Mouse (Mus musculus) A20 (cell line): ENCODE data around the gene Art5.

Source experiments
- DNase-seq: peaks from one replicate; pipeline ENCODE4 v3.0.0-alpha.2; 2011; ENCODE audit warnings: low read depth, low spot score

Gene Art5

GRCm38 (mm10) chr7:102109171-102109570 is at the start of gene Art5:
Gene Art5 (minus strand): TSS chr7:102109489.
- no peak for DNase-seq

GRCm38 (mm10) chr7:102153691-102154090 is 44.4 kb upstream of the Art5 start:
- DNase-seq: no peak

DNA sequence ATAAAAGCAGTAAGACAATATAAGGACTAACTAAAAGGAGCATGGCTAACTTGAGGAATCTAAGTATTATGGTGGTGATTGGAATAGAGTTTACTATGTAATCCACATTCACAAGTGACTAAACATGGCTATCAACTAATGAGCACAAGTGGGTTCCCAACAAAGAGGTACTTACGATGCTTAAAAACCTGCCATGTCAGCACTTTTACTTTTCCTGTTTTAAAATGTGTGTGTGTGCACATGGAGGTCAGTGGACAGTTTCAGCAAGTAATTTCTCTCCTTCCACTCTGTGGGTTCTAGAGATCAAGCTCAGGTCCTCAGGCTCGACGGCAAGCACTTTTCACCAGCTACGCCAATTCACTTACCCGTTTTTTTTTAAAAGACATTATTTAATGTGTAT is 28.6 kb upstream of the Art5 start:
- no peak for DNase-seq

DNA sequence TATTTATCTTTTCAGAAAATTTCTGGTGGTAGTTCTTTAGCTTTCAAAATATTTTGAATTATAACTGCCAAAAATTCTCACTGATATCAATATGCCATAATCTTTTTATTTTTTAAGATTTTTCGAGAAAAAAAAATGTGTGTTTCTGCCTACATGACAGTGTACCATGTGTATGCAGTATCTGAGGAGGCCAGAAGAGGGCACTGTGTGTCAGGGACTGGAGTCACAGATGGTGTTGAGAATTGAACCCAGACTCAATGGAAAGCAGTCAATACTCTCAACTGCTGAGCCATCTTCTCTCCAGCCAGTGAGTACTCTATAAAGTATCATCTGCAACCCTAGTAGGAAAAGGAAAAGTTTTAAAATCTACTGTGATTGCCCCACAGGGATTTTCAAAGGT is 28.2 kb upstream of the Art5 start:
- DNase-seq: peak; percentile 61

- no peak for DNase-seq
These were observed 23.1 kb upstream of the Art5 start for GRCm38 (mm10) chr7:102132395-102132794.

GRCm38 (mm10) chr7:102120326-102120725 is 11.0 kb upstream of the Art5 start:
- no peak for DNase-seq

GRCm38 (mm10) chr7:102117382-102117781 is 8.1 kb upstream of the Art5 start:
- DNase-seq: no peak

GRCm38 (mm10) chr7:102116579-102117331 is 7.5 kb upstream of the Art5 start, which contains the start of gene Chrna10:
Gene Chrna10 (minus strand): TSS chr7:102116828.
- DNase-seq: no peak

- no peak for DNase-seq
These were observed 4.0 kb upstream of the Art5 start for GRCm38 (mm10) chr7:102113151-102113729.

GRCm38 (mm10) chr7:102109746-102110145 is 457 bp upstream of the Art5 start:
- no peak for DNase-seq

GRCm38 (mm10) chr7:102108206-102108605 is 1.1 kb downstream of the Art5 start:
- no peak for DNase-seq

DNA sequence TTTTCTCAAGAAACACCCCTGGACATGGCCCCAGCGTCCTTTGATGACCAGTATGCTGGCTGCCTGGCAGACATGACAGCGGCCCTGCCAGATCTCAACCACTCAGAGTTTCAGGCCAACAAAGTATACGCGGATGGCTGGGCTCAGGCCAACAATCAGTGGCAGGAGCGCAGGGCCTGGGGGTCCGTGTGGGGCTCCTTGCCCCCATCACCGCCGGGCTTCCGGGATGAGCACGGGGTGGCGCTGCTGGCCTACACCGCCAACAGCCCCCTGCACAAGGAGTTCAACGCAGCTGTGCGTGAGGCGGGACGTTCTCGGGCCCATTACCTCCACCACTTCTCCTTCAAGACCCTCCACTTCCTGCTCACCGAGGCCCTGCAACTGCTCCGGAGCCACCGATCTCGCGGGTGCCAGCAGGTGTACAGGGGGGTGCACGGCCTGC is 2.6 kb downstream of the Art5 start:
- no peak for DNase-seq

DNA sequence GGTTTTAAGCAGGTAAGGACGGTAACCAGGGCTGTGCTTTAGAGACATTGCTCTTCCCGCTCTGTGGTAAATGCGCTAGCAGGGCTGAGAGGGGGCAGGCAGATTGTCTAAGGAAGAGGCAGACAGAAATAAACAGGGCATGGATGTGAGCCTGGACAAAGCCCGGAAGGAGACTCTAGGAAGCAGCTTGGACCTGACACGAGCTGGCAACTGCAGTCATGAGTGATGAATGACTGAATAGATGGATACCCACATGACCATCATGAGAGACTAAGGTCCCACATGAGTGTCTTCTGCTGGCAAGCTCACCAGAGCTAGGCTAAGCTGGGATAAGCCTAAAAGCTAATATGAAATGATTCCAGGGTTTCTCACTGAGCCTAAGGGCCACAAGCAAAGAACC is 5.2 kb downstream of the Art5 start:
- no peak for DNase-seq

GRCm38 (mm10) chr7:102103555-102103954 is 5.7 kb downstream of the Art5 start:
- DNase-seq: no peak

- no peak for DNase-seq
These were observed 6.6 kb downstream of the Art5 start for GRCm38 (mm10) chr7:102102696-102103095.

- no peak for DNase-seq
These were observed 7.0 kb downstream of the Art5 start for GRCm38 (mm10) chr7:102102241-102102640.

GRCm38 (mm10) chr7:102101487-102101886 is 7.8 kb downstream of the Art5 start, which contains the start of gene Art1:
Gene Art1 (plus strand): TSS chr7:102101743.
- no peak for DNase-seq

- no peak for DNase-seq
These were observed 8.4 kb downstream of the Art5 start for GRCm38 (mm10) chr7:102100868-102101267.

GRCm38 (mm10) chr7:102099760-102100661 is 9.3 kb downstream of the Art5 start:
- DNase-seq: peak; percentile 57

GRCm38 (mm10) chr7:102087336-102087735 is 22.0 kb downstream of the Art5 start:
- no peak for DNase-seq

DNA sequence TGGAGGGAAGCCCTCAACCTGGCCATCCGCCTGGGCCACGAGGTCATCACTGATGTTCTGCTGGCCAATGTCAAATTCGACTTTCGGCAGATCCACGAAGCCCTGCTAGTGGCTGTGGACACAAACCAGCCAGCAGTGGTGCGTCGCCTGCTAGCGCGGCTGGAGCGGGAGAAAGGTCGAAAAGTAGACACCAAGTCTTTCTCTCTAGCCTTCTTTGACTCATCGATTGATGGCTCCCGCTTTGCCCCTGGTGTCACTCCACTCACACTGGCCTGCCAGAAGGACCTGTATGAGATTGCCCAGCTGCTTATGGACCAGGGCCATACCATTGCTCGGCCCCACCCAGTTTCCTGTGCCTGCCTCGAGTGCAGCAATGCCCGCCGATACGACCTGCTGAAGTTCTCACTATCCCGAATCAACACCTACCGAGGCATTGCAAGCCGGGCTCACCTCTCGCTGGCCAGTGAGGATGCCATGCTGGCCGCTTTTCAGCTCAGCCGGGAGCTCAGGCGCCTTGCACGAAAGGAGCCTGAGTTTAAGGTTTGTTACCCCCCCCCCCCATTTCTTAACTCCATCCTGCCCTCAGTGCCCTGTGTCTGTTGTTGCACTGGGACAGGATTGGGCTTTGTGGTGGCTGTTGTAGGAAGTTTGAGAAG is 25.1 kb downstream of the Art5 start:
- DNase-seq: no peak

- DNase-seq: no peak
These were observed 26.5 kb downstream of the Art5 start, which contains the start of gene Trpc2 for GRCm38 (mm10) chr7:102082816-102083215. Gene Trpc2 (plus strand): TSS chr7:102083116.
